Mouse (Mus musculus) liver, postnatal 0 days (tissue): ENCODE measurements around the gene Alpk1. TPM values are rescaled to one million over a fixed set of nuclear protein-coding genes. Genes with fewer than 3 reads are reported as not detected.

Source experiments
- ATAC-seq: fragments of 200-750 bp; cut with Nextera tagmentation; 2 replicates; pipeline ENCODE4 v1.8.0; 2017; ENCODE audit warnings: mild to moderate bottlenecking, moderate library complexity
- DNase-seq: peaks from one replicate; pipeline ENCODE4 v3.0.0-alpha.2; 2016
- H3K27ac ChIP-seq: fragments of 300-500 bp; sonication (generic); 2 replicates; pipeline ENCODE4 v1.5.1; 2014; ENCODE audit warnings: antibody characterized with exemption, moderate library complexity, mild to moderate bottlenecking, low read depth
- H3K27me3 ChIP-seq: fragments of 300-500 bp; sonication (generic); 2 replicates; pipeline ENCODE4 v1.6.1; 2014; ENCODE audit warnings: low read length, control low read depth, mixed read lengths; ENCODE audit not compliant: insufficient read depth
- H3K36me3 ChIP-seq: fragments of 300-500 bp; sonication (generic); replicated peaks from 2 replicates; pipeline ENCODE4 v1.6.1; 2014; ENCODE audit warnings: mild to moderate bottlenecking, control low read depth, low read length, moderate library complexity, mixed read lengths; ENCODE audit not compliant: insufficient read depth
- H3K4me1 ChIP-seq: fragments of 300-500 bp; sonication (generic); 2 replicates; pipeline ENCODE4 v1.6.1; 2014; ENCODE audit warnings: antibody characterized with exemption, mild to moderate bottlenecking, control low read depth; ENCODE audit not compliant: insufficient read depth
- H3K4me2 ChIP-seq: fragments of 300-500 bp; sonication (generic); 2 replicates; pipeline ENCODE4 v1.6.1; 2014; ENCODE audit warnings: low read depth, mild to moderate bottlenecking, low read length, moderate library complexity, mixed read lengths
- H3K4me3 ChIP-seq: fragments of 300-500 bp; sonication (generic); 2 replicates; pipeline ENCODE4 v1.5.1; 2014; ENCODE audit warnings: low read depth, low read length
- H3K9ac ChIP-seq: fragments of 300-500 bp; sonication (generic); replicated peaks from 2 replicates; pipeline ENCODE4 v1.6.1; 2014; ENCODE audit warnings: mild to moderate bottlenecking, moderate library complexity
- H3K9me3 ChIP-seq: fragments of 300-500 bp; sonication (generic); 2 replicates; pipeline ENCODE4 v1.6.1; 2016; ENCODE audit warnings: mild to moderate bottlenecking, control low read depth, low read length, mixed read lengths
- CTCF ChIP-seq: sonication (generic); IDR thresholded peaks from 2 replicates; pipeline ENCODE4 v1.5.1; 2016; ENCODE audit warnings: antibody characterized with exemption, low read depth
- EP300 ChIP-seq: IDR thresholded peaks from 2 replicates; pipeline ENCODE4 v1.6.1; 2016; ENCODE audit warnings: antibody characterized with exemption, low read depth, mild to moderate bottlenecking
- WGBS: fragments of 180-500 bp; shearing (Covaris S2); extraction: QIAGEN DNeasy Blood & Tissue Kit; methylation state at CpG from one replicate; pipeline ENCODE4 v1.1.7; 2014; ENCODE audit not compliant: insufficient replicate concordance; 5-methylcytosine and 5-hydroxymethylcytosine counted together
- polyA plus RNA-seq: library from polyadenylated mRNA; unstranded; fragments of >200 nt; fragmentation: Nextera tagmentation; extraction: Ambion mirVana; gene quantifications from 2 replicates; pipeline ENCODE4 v1.2.1, GENCODE M21; 2015

Gene Alpk1
- polyA plus RNA-seq, 1 experiment from 2014 or later = 0.39 TPM

DNA sequence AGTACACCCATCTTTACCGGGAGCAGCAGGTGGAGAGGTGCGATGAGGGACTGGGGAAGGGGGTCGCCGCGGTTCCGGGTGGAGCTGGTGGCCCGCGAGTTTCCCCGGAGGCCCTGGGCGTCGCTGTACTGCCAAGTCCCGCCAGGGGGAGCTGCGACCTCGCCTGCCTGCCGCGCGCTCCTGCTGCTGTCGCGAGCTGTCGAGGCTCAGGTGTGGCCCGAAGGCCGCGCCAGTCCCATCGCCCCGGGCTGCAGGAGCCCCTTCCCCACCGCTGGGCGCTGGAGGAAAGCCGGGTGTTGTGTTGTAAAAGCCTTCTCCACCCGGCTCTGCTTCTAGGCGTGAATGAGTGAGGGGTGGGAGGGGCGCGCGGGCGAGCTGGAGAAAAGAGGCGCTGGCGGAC is 155.0 kb downstream of the Alpk1 start:
- Histone ChIP-seq H3K27me3 (peaks cover 59% of the 10 kb centered on the region), H3K9ac (no peak overlapping the region), H3K4me3 (peak overlapping the region; percentile 38), H3K27ac (no peak overlapping the region), H3K4me2 (peak overlapping the region; percentile 64), H3K36me3 (no peaks in the 10 kb centered on the region), H3K9me3 (no peaks in the 10 kb centered on the region), H3K4me1 (peaks cover 9% of the 10 kb centered on the region; the same call in 1 of the 2 replicates)
- peak; percentile 77 for ATAC-seq
- DNase-seq = peak; percentile 83
- WGBS = under 1% methylated on average over 36 of the region's 36 CpGs
- TF ChIP-seq EP300 = no peak
- peak; percentile 93 for TF ChIP-seq CTCF

Other genes with a start within 250 kb of the Alpk1 start
- 19.3 and 20.5 TPM in 2 replicates for gene Larp7, start 227.2 kb downstream of the Alpk1 start, polyA plus RNA-seq
- gene Zgrf1, start 227.0 kb downstream of the Alpk1 start, polyA plus RNA-seq = 1.1 and 1.5 TPM in 2 replicates
- gene Neurog2, start 147.4 kb downstream of the Alpk1 start, polyA plus RNA-seq = not detected in 2 replicates
- 20.2 and 21.2 TPM in 2 replicates for gene Tifa, start 9.3 kb upstream of the Alpk1 start, polyA plus RNA-seq
- gene Ap1ar, start 57.0 kb upstream of the Alpk1 start, polyA plus RNA-seq = 11.1 and 12.9 TPM in 2 replicates
- gene Fam241a, start 115.8 kb upstream of the Alpk1 start, polyA plus RNA-seq = 25.5 and 28.2 TPM in 2 replicates